Mouse (Mus musculus): ENCODE data around the gene Gm21746.
"Not testable (repeated sequence)": the region's sequence is repeated elsewhere in the genome, so short reads cannot be mapped to it uniquely, and the experiment has no call there.

The Gm21746 gene

GRCm38 (mm10) chrY:6237895-6238294 lies at the start of gene Gm21746:
Gene Gm21746, minus strand, starts transcription at chrY:6237995.
- DNase-seq = not testable (repeated sequence)

DNA sequence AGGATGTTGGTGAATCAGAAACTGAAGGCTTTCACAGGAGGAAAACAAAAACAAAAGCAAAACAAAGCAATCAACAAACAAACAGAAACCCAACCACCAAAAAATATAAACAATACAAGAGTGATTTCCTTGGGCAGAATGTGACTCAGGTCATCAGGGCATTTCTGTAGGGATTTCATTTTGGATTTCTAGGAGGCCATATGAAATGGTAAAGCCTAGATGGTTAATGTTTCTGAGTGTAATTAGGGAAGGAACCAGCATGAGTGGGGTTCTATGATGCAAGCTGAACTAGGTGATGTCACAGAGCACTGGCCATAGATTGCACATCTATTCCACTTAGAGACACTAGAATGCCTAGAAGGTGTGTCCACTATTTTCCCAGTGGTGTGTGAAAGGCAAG lies 29.0 kb upstream of the Gm21746 start, which contains the start of gene Gm20873:
TSS of gene Gm20873 (plus strand) at position 301 of the 400 bp plus-strand sequence.
- DNase-seq = not testable (repeated sequence)

Data from thymus, adult 18-20 months (tissue).